Mouse (Mus musculus) brain, embryonic 14.5 days (tissue): ENCODE measurements around the gene Efcc1.

Experiments used
- CTCF ChIP-seq: fragments of 200-500 bp; IDR thresholded peaks from 2 replicates; pipeline ENCODE4 v1.5.1; 2012; ENCODE audit warnings: inconsistent platforms, mild to moderate bottlenecking, moderate library complexity, borderline replicate concordance; ENCODE audit not compliant: insufficient read depth, insufficient read length; ENCODE audit errors: extremely low read depth
- POLR2A ChIP-seq: fragments of 200-500 bp; IDR thresholded peaks from 2 replicates; pipeline ENCODE4 v1.6.1; 2012; ENCODE audit warnings: mild to moderate bottlenecking, inconsistent platforms, borderline replicate concordance; ENCODE audit not compliant: poor library complexity, insufficient read depth, insufficient read length, severe bottlenecking; ENCODE audit errors: extremely low read depth

DNA sequence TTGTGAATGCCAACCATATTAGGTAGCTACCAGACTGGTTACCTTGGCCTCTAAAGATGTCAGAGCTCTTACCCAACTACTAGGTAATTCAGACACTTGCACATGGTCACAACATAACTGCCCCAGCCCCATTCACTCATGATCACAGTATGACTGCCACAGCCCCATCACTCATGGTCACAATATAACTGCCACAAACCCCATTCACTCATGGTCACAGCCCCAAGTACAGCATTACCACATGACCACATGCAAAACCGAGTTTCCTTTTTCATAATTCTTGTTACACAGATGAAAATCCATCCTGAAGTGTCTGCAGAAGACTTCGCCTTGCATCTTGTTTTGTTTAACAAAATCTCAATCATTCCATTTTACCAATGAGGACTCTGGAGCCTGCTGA is 17.4 kb downstream of the Efcc1 start:
- TF ChIP-seq POLR2A, result no peak
- TF ChIP-seq CTCF, result no peak
